Mouse (Mus musculus): Measurements from ENCODE around the gene Agt.

DNA sequence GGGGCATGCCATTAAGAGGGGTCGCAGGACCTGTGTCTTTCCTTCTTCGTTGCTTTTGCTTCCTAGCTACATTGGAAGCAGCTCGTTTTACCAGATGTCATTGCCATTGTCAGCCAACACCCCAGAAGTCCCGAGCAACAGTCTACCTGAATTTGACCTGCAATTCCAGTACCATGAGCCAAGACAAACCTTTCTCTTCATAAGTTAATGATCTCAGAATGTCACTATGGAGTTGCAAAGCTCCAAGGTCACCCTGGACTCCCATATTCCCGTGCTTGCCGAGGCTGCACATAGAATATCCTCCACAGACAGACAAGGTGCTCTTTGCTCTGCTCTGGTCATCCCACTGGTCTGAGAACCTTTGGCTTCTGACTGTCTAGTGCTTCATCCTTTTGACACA, 2.4 kb downstream of the Agt start:
- no peak for TF ChIP-seq CTCF (IDR thresholded peaks at IDR 0.05; ENCODE audit: extremely low read depth, insufficient read depth, insufficient read length, insufficient replicate concordance)
- TF ChIP-seq POLR2A (IDR thresholded peaks at IDR 0.05; ENCODE audit: low read depth, low read length) = no peak

Measured in spleen, adult 2 months (tissue).